Mouse (Mus musculus) right cerebral cortex, adult 18-20 months (tissue): Measurements from ENCODE around the gene Rsc1a1.

Experiments used
- DNase-seq: peaks from one replicate; pipeline ENCODE4 v3.0.0; 2022; ENCODE audit warnings: mixed read lengths

The Rsc1a1 gene

DNA sequence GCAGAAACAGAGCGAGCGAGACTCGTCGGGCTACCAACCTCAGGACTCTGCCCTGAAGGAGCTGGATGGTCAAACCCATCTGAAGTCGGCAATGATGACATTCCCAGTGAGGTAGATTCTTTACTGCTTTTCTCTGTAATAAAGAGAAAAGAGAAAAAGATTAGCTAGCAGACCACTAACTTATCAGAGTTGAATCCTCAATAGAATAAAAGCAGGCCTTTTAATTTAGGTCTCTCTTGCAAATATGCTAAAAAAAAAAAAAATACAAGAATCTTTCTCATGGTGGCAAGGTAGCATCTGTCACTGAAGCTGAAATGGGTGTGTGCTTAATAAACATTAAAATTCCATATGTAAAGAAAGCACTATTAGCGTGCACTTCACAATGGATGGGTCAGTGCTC is at the start of gene Rsc1a1:
Rsc1a1 (minus strand) TSS at position 101 of the 400 bp plus-strand sequence.
- DNase-seq: no peak

DNA sequence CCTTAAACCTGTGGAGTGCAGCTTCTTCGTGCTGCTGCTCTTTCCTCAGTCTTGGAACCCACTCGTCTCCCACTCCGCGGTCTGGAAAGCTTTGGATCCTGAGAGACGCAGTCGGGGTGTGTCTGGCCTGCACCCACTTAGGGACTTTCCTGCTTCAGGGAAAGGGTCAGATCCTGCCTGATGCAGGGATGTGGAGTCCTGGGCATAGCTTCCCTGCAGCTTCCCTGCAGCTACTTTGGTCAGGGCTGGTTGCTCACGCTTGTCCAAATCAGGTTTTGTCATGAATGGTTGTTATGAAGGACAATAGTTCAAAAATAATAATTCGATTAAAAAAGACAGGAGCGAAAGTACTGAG is 49.8 kb upstream of the Rsc1a1 start:
- no peak for DNase-seq

DNA sequence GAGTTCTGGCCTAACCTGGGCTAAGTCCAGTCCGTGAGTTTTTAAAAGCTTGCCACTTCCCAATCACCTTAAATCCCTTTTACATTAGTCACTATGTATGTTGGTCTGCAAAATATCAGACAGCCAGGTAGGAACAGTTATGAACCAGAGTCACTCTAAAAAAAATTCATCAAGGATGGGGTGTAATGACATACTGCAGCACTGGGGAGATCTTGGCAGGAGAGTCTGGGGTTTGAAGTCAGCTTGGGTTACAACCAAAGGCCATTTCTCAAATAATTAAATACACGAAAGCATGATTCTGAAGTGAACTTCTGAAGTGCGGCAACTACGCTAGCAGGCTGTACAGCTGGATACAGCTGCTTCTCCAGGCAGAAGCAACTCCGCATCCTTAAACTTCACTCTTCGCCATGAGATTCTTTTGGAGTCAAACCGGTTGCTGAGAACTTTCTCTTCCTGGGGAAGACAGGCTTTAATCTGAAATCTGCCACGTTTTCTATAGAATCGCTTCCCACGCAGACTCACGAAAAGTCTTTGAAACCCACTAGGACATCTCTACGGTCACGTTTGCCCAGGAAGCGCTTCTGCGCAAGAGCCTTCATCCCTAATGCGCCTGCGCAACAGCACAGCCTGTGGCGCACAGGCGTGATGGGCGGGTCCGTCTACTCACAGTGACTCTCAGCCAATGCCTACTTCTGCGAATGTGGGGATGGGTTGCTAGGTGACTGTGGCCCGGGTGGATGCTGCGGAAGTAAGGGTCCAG is 49.2 kb upstream of the Rsc1a1 start:
- DNase-seq: peak; percentile 96

DNA sequence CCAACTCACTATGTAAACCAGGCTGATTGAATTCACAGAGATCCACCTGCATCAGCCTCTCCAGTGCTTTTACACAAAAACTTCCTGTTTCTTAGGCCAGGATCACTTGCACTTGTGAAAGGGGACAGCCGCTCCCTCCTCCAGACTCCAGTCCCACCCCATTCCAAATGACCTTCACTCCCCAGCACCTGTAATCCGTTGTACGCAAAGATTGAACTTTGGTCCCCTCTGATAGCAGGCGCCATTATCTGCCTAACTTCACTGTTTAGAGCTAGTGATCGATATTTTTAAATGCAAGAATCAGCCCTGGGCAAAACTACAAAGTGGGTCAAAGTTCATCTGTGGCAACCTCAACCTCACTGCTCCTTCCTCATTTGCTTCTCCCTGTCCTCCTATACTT is 46.4 kb upstream of the Rsc1a1 start:
- DNase-seq: no peak

- peak; percentile 67 for DNase-seq
Measured at GRCm38 (mm10) chr4:141730401-141730800, 45.0 kb upstream of the Rsc1a1 start.

GRCm38 (mm10) chr4:141729266-141729665 is 43.9 kb upstream of the Rsc1a1 start:
- DNase-seq: no peak

GRCm38 (mm10) chr4:141725738-141726137 is 40.3 kb upstream of the Rsc1a1 start:
- DNase-seq: no peak

- DNase-seq: no peak
Measured at GRCm38 (mm10) chr4:141725277-141725676, 39.9 kb upstream of the Rsc1a1 start.

DNA sequence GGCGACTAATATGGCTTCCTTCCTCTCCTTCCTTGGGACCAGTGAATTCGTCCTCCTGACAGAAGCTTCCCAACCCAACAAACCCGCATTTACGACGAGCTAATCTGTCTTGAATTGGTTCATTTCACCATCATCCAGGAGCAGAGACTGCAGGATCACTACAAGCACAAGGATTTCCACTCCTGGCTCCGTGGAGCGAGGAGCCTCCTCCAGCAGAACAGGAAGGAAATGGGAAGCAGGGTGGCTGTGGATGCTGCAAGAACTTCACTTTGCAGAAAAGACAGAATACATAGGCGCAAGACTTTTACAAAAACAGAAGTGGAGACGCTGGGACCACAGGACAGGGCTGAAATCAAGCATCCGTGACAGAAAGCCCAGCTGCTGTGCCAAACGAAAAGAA is 39.2 kb upstream of the Rsc1a1 start:
- DNase-seq: no peak

DNA sequence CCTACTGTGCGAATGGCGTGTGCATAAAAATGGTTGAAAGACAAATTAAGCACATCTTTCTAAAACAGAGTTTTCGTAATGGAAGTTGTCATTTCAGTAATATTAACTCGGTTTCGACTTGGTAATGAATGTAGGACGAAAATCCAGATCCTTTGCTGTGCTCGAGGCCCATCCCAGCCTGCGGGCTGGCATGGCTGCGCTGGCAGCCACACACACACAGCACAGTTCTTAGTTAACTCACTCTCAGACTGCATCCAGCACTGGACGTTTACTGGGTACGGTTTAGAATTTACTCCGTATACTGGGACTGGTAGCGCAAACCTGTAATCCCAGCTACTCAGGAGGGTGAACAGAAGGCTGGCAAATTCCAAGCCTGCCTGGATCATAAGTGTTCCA is 38.3 kb upstream of the Rsc1a1 start:
- DNase-seq: no peak

DNA sequence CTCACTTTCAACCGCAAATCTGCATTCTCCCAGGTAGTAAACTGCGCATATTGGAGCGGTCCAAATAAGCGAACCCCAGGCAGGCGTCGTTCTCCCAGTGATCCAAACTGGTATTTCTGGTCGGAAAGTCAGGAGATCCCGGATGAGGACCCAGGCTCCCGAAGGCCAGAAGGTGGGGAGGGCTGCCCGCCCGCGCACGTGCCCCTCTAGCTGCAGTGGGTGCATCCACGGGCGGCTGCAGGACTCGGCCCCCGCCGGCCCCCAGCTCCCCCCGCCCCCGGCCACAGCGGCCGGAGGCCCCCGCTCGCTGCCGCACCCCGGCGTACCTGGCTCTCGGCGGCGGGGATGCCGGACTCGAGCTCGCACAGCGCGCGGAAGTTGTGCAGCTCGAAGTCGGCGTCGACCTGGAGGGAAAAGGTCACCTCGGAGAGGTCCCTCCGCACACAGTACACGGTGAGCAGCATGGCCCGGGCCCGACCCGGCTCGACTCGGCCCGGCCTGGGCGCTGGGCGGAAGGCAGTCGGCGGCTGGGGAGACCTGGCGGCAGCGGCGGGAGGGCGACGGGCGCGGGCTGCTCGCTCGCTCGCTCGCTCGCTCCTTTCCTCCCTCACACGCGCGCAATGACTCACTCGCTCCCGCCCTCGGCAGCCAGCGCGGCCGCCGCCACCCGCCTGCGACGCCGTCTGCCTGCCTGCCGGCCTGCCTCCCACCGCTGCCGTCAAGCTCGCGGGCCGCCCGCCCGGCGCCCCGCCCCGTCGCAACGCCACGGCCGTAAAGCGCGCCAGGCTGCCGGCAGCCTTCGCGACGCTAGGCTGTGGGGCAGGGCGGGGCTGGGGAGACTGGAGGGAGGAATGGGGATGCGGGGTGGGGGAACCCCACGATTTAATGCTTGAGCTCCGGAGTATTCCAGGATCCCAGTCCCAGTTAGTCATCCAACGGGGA is 37.6 kb upstream of the Rsc1a1 start, which contains the start of gene Ddi2:
Ddi2 (minus strand) TSS at position 689 of the 942 bp plus-strand sequence.
- peak; percentile 95 for DNase-seq

GRCm38 (mm10) chr4:141721961-141722360 is 36.6 kb upstream of the Rsc1a1 start:
- DNase-seq: no peak

- DNase-seq: no peak
Measured at GRCm38 (mm10) chr4:141720761-141721523, 35.5 kb upstream of the Rsc1a1 start.

DNA sequence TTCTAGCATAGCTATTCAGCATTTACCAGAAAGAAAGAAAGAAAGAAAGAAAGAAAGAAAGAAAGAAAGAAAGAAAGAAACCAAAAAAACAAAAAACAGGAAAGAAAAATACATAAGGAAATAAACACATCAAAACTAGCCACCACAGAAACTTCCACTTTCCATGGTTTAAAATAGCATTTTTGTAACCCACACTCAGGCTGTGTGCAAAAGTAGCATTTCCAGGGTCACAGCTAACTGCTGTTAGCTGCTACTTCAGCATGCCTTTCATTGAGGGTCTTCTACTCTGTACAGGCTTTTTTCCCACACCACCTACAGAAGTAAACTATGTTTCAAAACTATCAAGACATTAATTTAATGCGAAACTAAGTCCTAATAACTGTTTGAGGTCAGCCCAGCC is 33.9 kb upstream of the Rsc1a1 start:
- no peak for DNase-seq

GRCm38 (mm10) chr4:141717633-141718032 is 32.2 kb upstream of the Rsc1a1 start:
- DNase-seq: no peak

DNA sequence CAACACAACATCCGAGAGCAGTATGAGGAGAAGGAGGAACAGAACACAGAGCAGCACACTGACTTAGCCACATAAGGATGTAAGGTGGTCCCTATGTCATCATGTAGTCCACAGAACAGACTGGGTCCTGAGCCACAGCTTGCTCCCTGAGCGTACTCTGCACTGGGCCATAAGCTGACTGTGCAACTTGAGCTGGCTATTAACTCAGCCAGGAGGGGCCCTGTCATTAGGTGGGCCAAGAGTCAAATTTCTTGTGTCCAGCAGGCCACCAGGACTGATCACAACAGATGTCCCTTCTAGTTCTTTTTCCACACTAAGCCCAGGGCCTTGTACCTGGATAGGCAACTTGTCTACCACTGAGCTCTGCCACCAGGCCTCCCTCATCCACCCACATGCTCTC is 29.6 kb upstream of the Rsc1a1 start:
- DNase-seq: no peak

- no peak for DNase-seq
Measured at GRCm38 (mm10) chr4:141713598-141714142, 28.3 kb upstream of the Rsc1a1 start.

DNA sequence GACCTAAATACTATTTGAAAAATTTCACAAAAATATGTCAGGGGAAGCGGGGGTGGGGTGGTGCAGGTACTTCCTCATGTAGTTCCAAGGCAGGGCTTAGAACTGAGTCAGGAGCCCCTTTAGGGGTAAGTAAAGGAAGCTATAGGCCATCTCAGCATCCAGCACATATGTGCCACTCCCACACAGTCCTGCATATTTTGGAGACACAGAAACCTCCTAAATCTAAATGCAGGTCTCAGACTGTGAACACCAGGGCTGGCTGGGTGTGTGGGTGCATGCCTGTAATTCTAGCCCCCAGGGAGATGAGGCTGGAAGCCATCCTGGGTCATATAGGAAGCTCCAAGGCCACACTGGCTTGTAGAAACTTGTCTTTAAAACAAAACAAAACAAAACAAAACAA is 25.9 kb upstream of the Rsc1a1 start:
- peak; percentile 59 for DNase-seq

DNA sequence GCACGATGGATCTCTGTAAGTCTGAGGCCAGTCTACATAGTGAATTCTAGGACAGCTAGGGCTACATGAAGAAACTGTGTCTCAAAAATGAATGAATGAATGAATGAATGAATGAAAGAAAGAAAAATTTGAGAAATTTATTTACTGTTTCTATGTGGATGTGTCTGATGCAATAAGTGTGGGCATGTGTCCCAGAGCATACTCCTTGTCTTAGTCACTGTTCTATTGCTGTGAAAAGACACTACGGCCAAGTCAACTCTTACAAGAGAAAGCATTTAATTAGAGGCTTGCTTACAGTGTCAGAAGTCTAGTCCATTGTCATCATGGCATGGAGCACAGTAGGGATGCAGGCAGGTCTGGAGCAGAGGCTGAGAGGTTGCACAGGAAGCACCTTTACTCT is 23.6 kb upstream of the Rsc1a1 start:
- no peak for DNase-seq

- no peak for DNase-seq
Measured at GRCm38 (mm10) chr4:141708005-141708404, 22.6 kb upstream of the Rsc1a1 start.

- DNase-seq: peak; percentile 70
Measured at GRCm38 (mm10) chr4:141705331-141705730, 19.9 kb upstream of the Rsc1a1 start.

DNA sequence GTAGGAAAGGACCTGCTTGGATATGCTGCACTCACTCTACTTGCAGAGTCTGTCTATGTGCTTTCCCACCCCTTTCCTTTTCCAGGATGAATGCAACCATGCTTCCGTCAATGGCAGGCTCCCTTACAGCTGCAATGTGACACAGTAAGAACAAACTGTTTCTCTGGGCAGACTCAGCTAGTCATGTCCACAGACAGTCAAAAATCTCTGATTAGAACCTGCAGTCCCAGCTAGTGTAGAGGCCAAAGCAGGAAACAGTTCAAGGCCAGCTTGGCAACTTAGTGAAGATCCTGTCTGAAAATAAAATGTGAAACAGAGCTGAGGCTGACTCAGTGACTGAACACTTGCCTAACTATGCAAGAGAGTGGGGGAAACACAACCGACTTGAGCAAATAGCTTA is 19.2 kb upstream of the Rsc1a1 start:
- no peak for DNase-seq

DNA sequence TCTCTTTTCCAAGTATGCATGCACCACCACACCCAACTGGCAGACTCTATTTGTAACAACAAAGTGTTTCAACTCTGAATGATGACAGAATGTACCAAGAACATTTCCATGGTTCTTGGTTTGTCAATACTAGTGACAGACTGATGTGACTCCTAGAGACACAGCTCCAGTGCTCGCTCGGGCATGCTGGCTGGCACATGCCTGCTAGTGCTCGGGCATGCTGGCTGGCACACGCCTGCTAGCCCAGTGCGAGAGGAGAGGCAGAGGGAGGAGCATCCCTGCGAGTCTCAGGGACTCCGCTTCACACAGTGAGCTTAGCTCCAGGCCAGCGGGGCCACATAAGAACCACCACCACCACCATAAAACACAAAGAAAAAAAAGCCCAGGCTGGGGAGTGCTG is 9.3 kb upstream of the Rsc1a1 start:
- DNase-seq: no peak
